Mouse (Mus musculus): ENCODE results near the gene Sin3a. TPM values are rescaled to one million over a fixed set of nuclear protein-coding genes. Genes with fewer than 3 reads are reported as not detected.

The Sin3a gene
- polyA plus RNA-seq, 1 experiment from 2014 or later, result 33.6 TPM

GRCm38 (mm10) chr9:57157499-57157898 is 85.7 kb downstream of the Sin3a start:
- Histone ChIP-seq H3K4me3 (ENCODE audit: low read length) (peak overlapping the region; percentile 80), H3K9me3 (ENCODE audit: control insufficient read depth, low read length) (no peaks in the 10 kb centered on the region), H3K9ac (ENCODE audit: low read length) (peak overlapping the region; percentile 78), H3K4me2 (ENCODE audit: low read depth, low read length) (peak overlapping the region; percentile 67), H3K36me3 (ENCODE audit: control insufficient read depth, insufficient read depth, low read length) (peaks cover 4% of the 10 kb centered on the region), H3K4me1 (replicated peaks; ENCODE audit: control insufficient read depth, insufficient read depth, low read length) (peaks cover 3% of the 10 kb centered on the region; the same call in 1 of the 2 replicates), H3K27ac (ENCODE audit: low read length) (no peak overlapping the region), H3K27me3 (ENCODE audit: control insufficient read depth, insufficient read depth, low read depth, low read length) (no peaks in the 10 kb centered on the region)
- ATAC-seq (ENCODE audit: low read depth), result no peak
- WGBS, result 28% methylated on average over 13 of the region's 13 CpGs

GRCm38 (mm10) chr9:57158013-57158470 is 86.2 kb downstream of the Sin3a start, which contains the start of gene Commd4:
TSS of gene Commd4 (minus strand) at chr9:57158331.
- Histone ChIP-seq H3K9me3 (ENCODE audit: control insufficient read depth, low read length) (no peaks in the 10 kb centered on the region), H3K27ac (ENCODE audit: low read length) (no peak within 1 kb of the TSS), H3K4me1 (replicated peaks; ENCODE audit: control insufficient read depth, insufficient read depth, low read length) (peaks cover 3% of the 10 kb centered on the region; the same call in 1 of the 2 replicates), H3K4me2 (ENCODE audit: low read depth, low read length) (peak within 1 kb of the TSS; percentile 67), H3K27me3 (ENCODE audit: control insufficient read depth, insufficient read depth, low read depth, low read length) (no peaks in the 10 kb centered on the region), H3K36me3 (ENCODE audit: control insufficient read depth, insufficient read depth, low read length) (peaks cover 4% of the 10 kb centered on the region), H3K9ac (ENCODE audit: low read length) (peak within 1 kb of the TSS; percentile 78), H3K4me3 (ENCODE audit: low read length) (peak within 1 kb of the TSS; percentile 80)
- peak; percentile 93 for ATAC-seq (ENCODE audit: low read depth)
- WGBS, result 1% methylated on average over 24 of the region's 24 CpGs

DNA sequence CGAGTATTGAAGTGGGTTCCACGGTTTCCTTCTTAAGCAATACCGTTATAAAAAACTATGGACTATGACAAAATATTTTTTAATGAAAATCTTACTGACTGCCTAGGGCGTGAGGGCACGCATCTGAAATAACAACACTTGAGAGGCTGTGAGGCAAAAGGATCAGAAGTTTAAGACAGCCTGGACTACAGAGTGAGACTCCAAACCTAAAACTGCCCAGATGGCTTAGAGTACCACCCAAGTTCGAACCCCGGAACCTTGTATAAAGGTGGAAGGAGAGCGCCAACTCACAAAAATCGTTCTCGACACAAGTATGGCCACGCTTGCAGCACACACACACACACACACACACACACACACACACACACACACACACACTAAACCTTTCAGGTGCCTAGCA is 86.7 kb downstream of the Sin3a start:
- Histone ChIP-seq H3K4me2 (ENCODE audit: low read depth, low read length) (peak overlapping the region; percentile 67), H3K27me3 (ENCODE audit: control insufficient read depth, insufficient read depth, low read depth, low read length) (no peaks in the 10 kb centered on the region), H3K9me3 (ENCODE audit: control insufficient read depth, low read length) (no peaks in the 10 kb centered on the region), H3K4me3 (ENCODE audit: low read length) (peak overlapping the region; percentile 80), H3K4me1 (replicated peaks; ENCODE audit: control insufficient read depth, insufficient read depth, low read length) (peaks cover 3% of the 10 kb centered on the region; the same call in 1 of the 2 replicates), H3K27ac (ENCODE audit: low read length) (no peak overlapping the region), H3K9ac (ENCODE audit: low read length) (peak overlapping the region; percentile 59), H3K36me3 (ENCODE audit: control insufficient read depth, insufficient read depth, low read length) (peaks cover 4% of the 10 kb centered on the region)
- ATAC-seq (ENCODE audit: low read depth), result peak; percentile 42
- WGBS, result 29% methylated on average over 11 of the region's 11 CpGs

DNA sequence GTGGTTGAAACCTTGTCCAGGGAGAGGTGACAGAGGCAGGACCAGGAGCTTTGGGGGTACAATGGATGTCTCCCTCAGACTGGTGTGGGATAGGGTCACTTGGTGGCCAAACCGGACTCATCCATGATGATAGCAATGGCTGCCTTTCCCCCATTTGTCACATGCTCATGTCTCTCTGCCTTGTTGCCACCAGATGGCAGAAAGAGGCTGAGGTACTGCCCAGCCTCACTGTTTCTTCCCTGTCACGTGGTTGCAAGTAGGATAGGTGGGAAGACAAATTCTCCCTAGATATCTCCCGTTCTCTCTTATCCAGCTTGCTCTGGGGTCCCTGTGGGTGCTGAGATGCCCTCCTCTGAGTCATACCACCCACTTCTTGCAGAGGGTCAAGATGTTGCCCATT is 90.7 kb downstream of the Sin3a start:
- Histone ChIP-seq H3K4me1 (replicated peaks; ENCODE audit: control insufficient read depth, insufficient read depth, low read length) (peaks cover 2% of the 10 kb centered on the region; the same call in 1 of the 2 replicates), H3K4me3 (ENCODE audit: low read length) (no peak overlapping the region), H3K9me3 (ENCODE audit: control insufficient read depth, low read length) (no peaks in the 10 kb centered on the region), H3K27me3 (ENCODE audit: control insufficient read depth, insufficient read depth, low read depth, low read length) (no peaks in the 10 kb centered on the region), H3K9ac (ENCODE audit: low read length) (no peak overlapping the region), H3K36me3 (ENCODE audit: control insufficient read depth, insufficient read depth, low read length) (no peaks in the 10 kb centered on the region), H3K4me2 (ENCODE audit: low read depth, low read length) (no peak overlapping the region), H3K27ac (ENCODE audit: low read length) (no peak overlapping the region)
- 9% methylated on average over 3 of the region's 3 CpGs for WGBS
- ATAC-seq (ENCODE audit: low read depth), result no peak

DNA sequence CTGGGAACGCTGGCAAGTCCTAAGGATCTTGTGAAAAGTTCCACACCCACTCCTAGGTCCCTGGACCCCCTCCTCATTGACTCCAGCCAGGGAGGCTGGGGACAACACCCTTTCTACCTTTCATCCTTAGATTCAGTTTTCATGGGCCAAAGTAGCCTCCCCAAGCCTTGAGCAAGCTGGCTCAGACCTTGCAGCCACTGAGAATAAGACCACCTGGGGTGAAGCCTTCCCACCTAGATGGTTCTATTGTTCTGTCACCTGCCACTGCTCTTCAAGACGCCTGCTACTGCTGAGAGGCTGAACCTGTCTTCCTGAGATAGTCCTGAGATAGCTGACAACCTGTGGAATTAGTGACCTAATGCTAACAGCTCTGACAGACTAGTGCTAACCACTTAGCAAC is 91.3 kb downstream of the Sin3a start:
- H3K36me3 ChIP-seq (ENCODE audit: control insufficient read depth, insufficient read depth, low read length), result no peaks in the 10 kb centered on the region
- H3K27ac ChIP-seq (ENCODE audit: low read length), result no peak overlapping the region
- no peak for ATAC-seq (ENCODE audit: low read depth)
- no peaks in the 10 kb centered on the region for H3K9me3 ChIP-seq (ENCODE audit: control insufficient read depth, low read length)
- no peak overlapping the region for H3K4me2 ChIP-seq (ENCODE audit: low read depth, low read length)
- H3K9ac ChIP-seq (ENCODE audit: low read length), result no peak overlapping the region
- no peaks in the 10 kb centered on the region for H3K4me1 ChIP-seq (replicated peaks; ENCODE audit: control insufficient read depth, insufficient read depth, low read length)
- no peak overlapping the region for H3K4me3 ChIP-seq (ENCODE audit: low read length)
- WGBS, result 22% methylated on average over 2 of the region's 2 CpGs
- H3K27me3 ChIP-seq (ENCODE audit: control insufficient read depth, insufficient read depth, low read depth, low read length), result no peaks in the 10 kb centered on the region

DNA sequence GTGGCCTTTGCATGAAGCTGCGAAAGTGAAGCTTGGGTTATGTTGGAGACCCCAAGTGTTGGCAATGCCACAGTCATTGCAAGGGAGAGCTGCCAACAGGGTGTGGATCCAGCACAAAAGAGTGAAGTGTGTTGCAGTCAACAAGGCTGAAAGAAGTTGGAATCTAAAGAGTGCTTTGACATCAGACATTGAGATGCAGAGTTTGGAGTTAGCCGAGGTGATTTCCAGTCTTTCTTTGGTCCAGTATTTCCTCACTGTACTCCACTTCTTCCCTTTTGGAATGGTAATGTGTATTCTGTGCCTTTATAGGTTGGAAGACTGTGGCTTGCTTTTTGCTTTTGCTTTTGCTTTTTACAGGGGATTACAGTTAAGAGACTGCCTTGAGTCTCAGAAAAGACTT is 94.3 kb downstream of the Sin3a start:
- Histone ChIP-seq H3K27ac (ENCODE audit: low read length) (no peak overlapping the region), H3K36me3 (ENCODE audit: control insufficient read depth, insufficient read depth, low read length) (no peaks in the 10 kb centered on the region), H3K4me3 (ENCODE audit: low read length) (no peak overlapping the region), H3K9me3 (ENCODE audit: control insufficient read depth, low read length) (no peaks in the 10 kb centered on the region), H3K4me1 (replicated peaks; ENCODE audit: control insufficient read depth, insufficient read depth, low read length) (no peaks in the 10 kb centered on the region), H3K4me2 (ENCODE audit: low read depth, low read length) (no peak overlapping the region), H3K27me3 (ENCODE audit: control insufficient read depth, insufficient read depth, low read depth, low read length) (no peaks in the 10 kb centered on the region), H3K9ac (ENCODE audit: low read length) (no peak overlapping the region)
- WGBS, result 91% methylated on average over 2 of the region's 2 CpGs
- no peak for ATAC-seq (ENCODE audit: low read depth)

GRCm38 (mm10) chr9:57168411-57168810 is 96.6 kb downstream of the Sin3a start:
- Histone ChIP-seq H3K36me3 (ENCODE audit: control insufficient read depth, insufficient read depth, low read length) (no peaks in the 10 kb centered on the region), H3K9ac (ENCODE audit: low read length) (no peak overlapping the region), H3K4me2 (ENCODE audit: low read depth, low read length) (no peak overlapping the region), H3K4me3 (ENCODE audit: low read length) (no peak overlapping the region), H3K4me1 (replicated peaks; ENCODE audit: control insufficient read depth, insufficient read depth, low read length) (no peaks in the 10 kb centered on the region), H3K9me3 (ENCODE audit: control insufficient read depth, low read length) (no peaks in the 10 kb centered on the region), H3K27ac (ENCODE audit: low read length) (no peak overlapping the region), H3K27me3 (ENCODE audit: control insufficient read depth, insufficient read depth, low read depth, low read length) (no peaks in the 10 kb centered on the region)
- ATAC-seq (ENCODE audit: low read depth), result no peak
- 81% methylated on average over 5 of the region's 5 CpGs for WGBS

Other genes with a start within 250 kb of the Sin3a start
- gene Odf3l1, start 207.4 kb upstream of the Sin3a start, polyA plus RNA-seq (2015; fragmentation: Nextera tagmentation; extraction: Ambion mirVana), result 0.20 and 1.1 TPM in 2 replicates
- gene Cspg4, start 207.0 kb upstream of the Sin3a start, polyA plus RNA-seq (2015; fragmentation: Nextera tagmentation; extraction: Ambion mirVana), result 23.9 and 26.5 TPM in 2 replicates
- gene Snx33, start 143.7 kb upstream of the Sin3a start, polyA plus RNA-seq (2015; fragmentation: Nextera tagmentation; extraction: Ambion mirVana), result 11.8 and 12.2 TPM in 2 replicates
- 73.3 and 80.2 TPM in 2 replicates for gene Imp3, start 134.6 kb upstream of the Sin3a start, polyA plus RNA-seq (2015; fragmentation: Nextera tagmentation; extraction: Ambion mirVana)
- gene Snupn, start 121.2 kb upstream of the Sin3a start, polyA plus RNA-seq (2015; fragmentation: Nextera tagmentation; extraction: Ambion mirVana), result 22.0 and 23.4 TPM in 2 replicates
- 20.6 and 21.7 TPM in 2 replicates for gene Ptpn9, start 77.1 kb upstream of the Sin3a start, polyA plus RNA-seq (2015; fragmentation: Nextera tagmentation; extraction: Ambion mirVana)
- gene Man2c1, start 58.6 kb downstream of the Sin3a start, polyA plus RNA-seq (2015; fragmentation: Nextera tagmentation; extraction: Ambion mirVana), result 65.0 and 74.5 TPM in 2 replicates
- gene Neil1, start 76.3 kb downstream of the Sin3a start, polyA plus RNA-seq (2015; fragmentation: Nextera tagmentation; extraction: Ambion mirVana), result 8.8 and 9.3 TPM in 2 replicates
- 96.0 and 106 TPM in 2 replicates for gene Commd4, start 86.3 kb downstream of the Sin3a start, polyA plus RNA-seq (2015; fragmentation: Nextera tagmentation; extraction: Ambion mirVana)
- gene Trcg1, start 164.5 kb downstream of the Sin3a start, polyA plus RNA-seq (2015; fragmentation: Nextera tagmentation; extraction: Ambion mirVana), result not detected in 2 replicates
- gene 1700017B05Rik, start 190.6 kb downstream of the Sin3a start, polyA plus RNA-seq (2015; fragmentation: Nextera tagmentation; extraction: Ambion mirVana), result 19.4 and 20.3 TPM in 2 replicates